Mouse (Mus musculus) stomach, embryonic 14.5 days (tissue): Measurements from ENCODE around the gene Eif4a3. TPM values are rescaled to one million over a fixed set of nuclear protein-coding genes. Genes with fewer than 3 reads are reported as not detected.
"Not testable (repeated sequence)": the region's sequence is repeated elsewhere in the genome, so short reads cannot be mapped to it uniquely, and the experiment has no call there.

Experiments used
- ATAC-seq: fragments of 200-750 bp; cut with Nextera tagmentation; 2 replicates; pipeline ENCODE4 v1.8.0; 2017; ENCODE audit warnings: low read depth, moderate TSS enrichment; ENCODE audit not compliant: insufficient number of reproducible peaks, insufficient read depth, low FRiP score
- H3K27ac ChIP-seq: fragments of 300-500 bp; sonication (generic); 2 replicates; pipeline ENCODE4 v1.5.1; 2014; ENCODE audit warnings: mild to moderate bottlenecking, low read length, moderate library complexity, mixed read lengths
- H3K27me3 ChIP-seq: fragments of 300-500 bp; sonication (generic); 2 replicates; pipeline ENCODE4 v1.6.1; 2014; ENCODE audit warnings: low read length, control low read depth, mixed read lengths; ENCODE audit not compliant: control insufficient read depth, insufficient read depth
- H3K36me3 ChIP-seq: fragments of 300-500 bp; sonication (generic); 2 replicates; pipeline ENCODE4 v1.6.1; 2014; ENCODE audit warnings: mild to moderate bottlenecking, control low read depth, low read length, moderate library complexity, mixed read lengths; ENCODE audit not compliant: control insufficient read depth, insufficient read depth
- H3K4me1 ChIP-seq: fragments of 300-500 bp; sonication (generic); 2 replicates; pipeline ENCODE4 v1.6.1; 2014; ENCODE audit warnings: low read length, control low read depth, mixed read lengths; ENCODE audit not compliant: control insufficient read depth, insufficient read depth
- H3K4me2 ChIP-seq: fragments of 300-500 bp; sonication (generic); replicated peaks from 2 replicates; pipeline ENCODE4 v1.6.1; 2014; ENCODE audit warnings: low read depth, low read length, control low read depth
- H3K4me3 ChIP-seq: fragments of 300-500 bp; sonication (generic); 2 replicates; pipeline ENCODE4 v1.5.1; 2014; ENCODE audit warnings: low read depth, low read length, control low read depth
- H3K9ac ChIP-seq: fragments of 300-500 bp; sonication (generic); replicated peaks from 2 replicates; pipeline ENCODE4 v1.6.1; 2014; ENCODE audit warnings: low read depth, mild to moderate bottlenecking, control low read depth, low read length, moderate library complexity, mixed read lengths
- H3K9me3 ChIP-seq: fragments of 300-500 bp; sonication (generic); 2 replicates; pipeline ENCODE4 v1.6.1; 2016; ENCODE audit warnings: low read depth, low read length, control low read depth; ENCODE audit not compliant: control insufficient read depth
- WGBS: fragments of 180-500 bp; shearing (Covaris S2); extraction: QIAGEN DNeasy Blood & Tissue Kit; methylation state at CpG from one replicate; pipeline ENCODE4 v1.1.7; 2014; 5-methylcytosine and 5-hydroxymethylcytosine counted together
- polyA plus RNA-seq: library from polyadenylated mRNA; unstranded; fragments of >200 nt; fragmentation: Nextera tagmentation; extraction: Ambion mirVana; gene quantifications from 2 replicates; pipeline ENCODE4 v1.2.1, GENCODE M21; 2014

Gene Eif4a3
- polyA plus RNA-seq, 1 experiment from 2014 or later = 363 TPM

GRCm38 (mm10) chr11:119306762-119307657 is 7.1 kb upstream of the Eif4a3 start:
- Histone ChIP-seq H3K27me3 (no peaks in the 10 kb centered on the region), H3K9me3 (no peaks in the 10 kb centered on the region), H3K4me1 (no peaks in the 10 kb centered on the region; the same call in 1 of the 2 replicates), H3K4me2 (no peak overlapping the region), H3K9ac (no peak overlapping the region), H3K27ac (no peak overlapping the region), H3K4me3 (no peak overlapping the region), H3K36me3 (no peaks in the 10 kb centered on the region)
- 53% methylated on average over 13 of the region's 13 CpGs for WGBS
- ATAC-seq = no peak

- H3K4me2 ChIP-seq = no peak overlapping the region
- H3K36me3 ChIP-seq = no peaks in the 10 kb centered on the region
- peaks cover 3% of the 10 kb centered on the region; the same call in 1 of the 2 replicates for H3K4me1 ChIP-seq
- H3K4me3 ChIP-seq = no peak overlapping the region
- no peak overlapping the region for H3K9ac ChIP-seq
- no peaks in the 10 kb centered on the region for H3K27me3 ChIP-seq
- WGBS = 43% methylated on average over 16 of the region's 16 CpGs
- no peak overlapping the region for H3K27ac ChIP-seq
- ATAC-seq = no peak
- H3K9me3 ChIP-seq = no peaks in the 10 kb centered on the region
Measured at GRCm38 (mm10) chr11:119304904-119305712, 5.2 kb upstream of the Eif4a3 start.

- Histone ChIP-seq H3K27ac (no peak overlapping the region), H3K4me2 (no peak overlapping the region), H3K27me3 (no peaks in the 10 kb centered on the region), H3K9me3 (no peaks in the 10 kb centered on the region), H3K4me3 (no peak overlapping the region), H3K9ac (no peak overlapping the region), H3K4me1 (peaks cover 8% of the 10 kb centered on the region), H3K36me3 (peaks cover 22% of the 10 kb centered on the region)
- WGBS = 32% methylated on average over 2 of the region's 2 CpGs
- ATAC-seq = no peak
Measured at GRCm38 (mm10) chr11:119300986-119301385, 1.1 kb upstream of the Eif4a3 start.

- peak overlapping the region; percentile 96 for H3K4me3 ChIP-seq
- H3K9me3 ChIP-seq = no peaks in the 10 kb centered on the region
- 1% methylated on average over 31 of the region's 31 CpGs for WGBS
- peaks cover 8% of the 10 kb centered on the region for H3K4me1 ChIP-seq
- H3K9ac ChIP-seq = peak overlapping the region; percentile 95
- H3K27me3 ChIP-seq = no peaks in the 10 kb centered on the region
- ATAC-seq = no peak; the same call in 1 of the 2 replicates
- peak overlapping the region; percentile 83 for H3K4me2 ChIP-seq
- H3K36me3 ChIP-seq = peaks cover 28% of the 10 kb centered on the region
- peak overlapping the region; percentile 89 for H3K27ac ChIP-seq
Measured at GRCm38 (mm10) chr11:119300246-119300935, 502 bp upstream of the Eif4a3 start.

- H3K4me2 ChIP-seq = peak overlapping the region; percentile 89
- peaks cover 8% of the 10 kb centered on the region for H3K4me1 ChIP-seq
- no peak for ATAC-seq
- H3K9me3 ChIP-seq = no peaks in the 10 kb centered on the region
- peak overlapping the region; percentile 95 for H3K9ac ChIP-seq
- no peaks in the 10 kb centered on the region for H3K27me3 ChIP-seq
- H3K36me3 ChIP-seq = peaks cover 42% of the 10 kb centered on the region
- H3K4me3 ChIP-seq = peak overlapping the region; percentile 96
- 9% methylated on average over 7 of the region's 7 CpGs for WGBS
- peak overlapping the region; percentile 75; the same call in 1 of the 2 replicates for H3K27ac ChIP-seq
Measured at GRCm38 (mm10) chr11:119298917-119299316, 972 bp downstream of the Eif4a3 start.

- Histone ChIP-seq H3K9ac (no peak overlapping the region), H3K27ac (no peak overlapping the region), H3K36me3 (peaks cover 52% of the 10 kb centered on the region)
Measured at GRCm38 (mm10) chr11:119297996-119298395, 1.9 kb downstream of the Eif4a3 start.

GRCm38 (mm10) chr11:119292861-119293260 is 7.0 kb downstream of the Eif4a3 start:
- not testable (repeated sequence) for ATAC-seq, H3K9me3 ChIP-seq
- 92% methylated on average over 8 of the region's 8 CpGs for WGBS

More at GRCm38 (mm10) chr11:119297996-119298395, 1.9 kb downstream of the Eif4a3 start:
- Histone ChIP-seq H3K4me1 (peaks cover 8% of the 10 kb centered on the region), H3K27me3 (no peaks in the 10 kb centered on the region), H3K9me3 (no peaks in the 10 kb centered on the region), H3K4me2 (0 out of 2 replicates have a peak overlapping the region, but pooled peaks have one; percentile 5), H3K4me3 (no peak overlapping the region)
- WGBS = 83% methylated on average over 6 of the region's 6 CpGs
- ATAC-seq = no peak

More at GRCm38 (mm10) chr11:119292861-119293260, 7.0 kb downstream of the Eif4a3 start:
- peaks cover 97% of the 10 kb centered on the region for H3K36me3 ChIP-seq
- not testable (repeated sequence) for H3K27ac ChIP-seq, H3K4me2 ChIP-seq, H3K4me3 ChIP-seq, H3K27me3 ChIP-seq, H3K4me1 ChIP-seq, H3K9ac ChIP-seq
